Mouse (Mus musculus) kidney, postnatal 36 days (tissue): ENCODE data around the gene Banp.
A peak's percentile ranks its signal among the peaks of the same experiment; 100 is the strongest.

Experiments used
- DNase-seq, 2 experiments: peaks; one replicate each; pipeline ENCODE4 v3.0.0; 2021 to 2022; ENCODE audit warnings: mixed read lengths in 2 of 2

The Banp gene

GRCm38 (mm10) chr8:121949222-121949800 lies at the start of gene Banp:
Gene Banp, plus strand, starts transcription at chr8:121949750.
- DNase-seq: no peak

GRCm38 (mm10) chr8:121901498-121902236 lies 47.9 kb upstream of the Banp start:
- DNase-seq: no peak

- no peak for DNase-seq
These were observed 45.6 kb upstream of the Banp start for GRCm38 (mm10) chr8:121903977-121904376.

DNA sequence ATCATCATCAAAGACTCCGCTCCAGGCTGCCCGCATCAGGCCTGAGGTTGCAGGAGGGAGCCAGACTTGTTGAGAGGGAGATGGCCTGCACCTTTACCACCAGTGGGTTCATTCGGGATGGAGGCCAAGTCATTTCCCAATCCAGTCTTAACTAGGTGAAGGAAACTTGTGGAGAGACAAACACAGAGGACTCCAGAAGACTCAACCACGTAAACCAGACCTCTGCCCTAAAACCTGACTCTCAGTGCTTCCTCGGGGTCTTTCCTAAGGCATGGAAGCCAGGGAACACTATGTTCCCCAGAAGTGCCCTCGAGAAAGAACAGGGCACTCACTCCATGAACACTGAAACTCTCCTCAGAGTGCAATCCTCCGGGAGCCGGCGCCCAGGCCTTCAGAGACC lies 44.6 kb upstream of the Banp start:
- no peak for DNase-seq

GRCm38 (mm10) chr8:121905420-121905819 lies 44.1 kb upstream of the Banp start:
- no peak for DNase-seq

DNA sequence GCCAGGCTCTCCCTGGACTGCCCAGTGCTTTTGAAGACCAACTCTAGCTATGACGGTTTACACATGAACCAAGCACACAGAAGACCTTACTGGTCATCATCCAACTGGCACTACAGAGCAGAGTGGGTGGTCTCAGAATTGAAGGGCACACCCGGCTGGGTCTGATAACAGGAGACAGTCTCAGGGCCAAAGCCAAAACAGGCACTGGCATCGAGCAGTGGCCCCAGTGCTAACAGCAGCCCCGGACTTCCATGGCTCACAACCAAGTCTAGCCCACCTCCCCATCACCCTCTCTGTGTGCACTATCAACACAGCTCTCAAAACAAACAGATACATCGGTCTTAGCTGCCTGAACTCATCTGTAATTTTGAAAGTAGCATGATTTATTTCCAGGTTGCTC lies 43.7 kb upstream of the Banp start:
- DNase-seq: no peak

- peak in 1 of 2 experiments; percentile 21 for DNase-seq
These were observed 42.7 kb upstream of the Banp start for GRCm38 (mm10) chr8:121906542-121907512.

DNA sequence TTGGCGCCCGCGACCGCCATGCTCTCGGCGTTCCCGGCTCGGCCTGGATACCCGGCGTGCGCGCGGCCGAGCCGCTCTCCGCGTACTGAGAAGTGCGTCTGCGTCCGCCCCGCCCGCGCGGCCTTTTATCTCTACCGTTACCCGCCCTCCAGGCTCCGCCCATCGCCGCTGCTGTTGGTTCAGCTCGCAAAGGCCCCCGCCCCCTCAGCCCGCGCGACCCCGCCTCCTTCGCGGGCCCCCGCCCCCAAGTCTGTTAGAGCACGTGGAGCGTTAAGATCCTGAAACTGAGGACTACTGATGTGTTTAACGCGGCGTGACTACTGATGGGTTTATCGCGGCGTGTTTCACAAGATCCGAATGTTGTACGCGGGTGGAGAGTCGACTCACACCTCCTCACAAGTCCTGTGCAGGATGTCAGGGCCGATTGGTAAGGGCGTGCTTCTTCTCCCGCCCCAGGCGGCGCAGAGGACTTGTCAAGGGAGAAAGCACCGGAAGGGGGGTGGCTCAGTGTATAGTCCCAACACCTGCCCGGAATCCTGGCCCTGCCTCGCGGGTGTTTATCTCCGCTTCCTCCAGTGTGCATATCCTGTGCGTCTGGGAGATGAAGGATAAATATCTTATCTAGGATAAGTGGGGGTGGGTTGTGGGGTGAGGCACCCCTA lies 41.8 kb upstream of the Banp start, which contains the start of gene Slc7a5:
TSS of gene Slc7a5 (minus strand) at position 108 of the 662 bp plus-strand sequence.
- peak; percentile 97 to 99 for DNase-seq

DNA sequence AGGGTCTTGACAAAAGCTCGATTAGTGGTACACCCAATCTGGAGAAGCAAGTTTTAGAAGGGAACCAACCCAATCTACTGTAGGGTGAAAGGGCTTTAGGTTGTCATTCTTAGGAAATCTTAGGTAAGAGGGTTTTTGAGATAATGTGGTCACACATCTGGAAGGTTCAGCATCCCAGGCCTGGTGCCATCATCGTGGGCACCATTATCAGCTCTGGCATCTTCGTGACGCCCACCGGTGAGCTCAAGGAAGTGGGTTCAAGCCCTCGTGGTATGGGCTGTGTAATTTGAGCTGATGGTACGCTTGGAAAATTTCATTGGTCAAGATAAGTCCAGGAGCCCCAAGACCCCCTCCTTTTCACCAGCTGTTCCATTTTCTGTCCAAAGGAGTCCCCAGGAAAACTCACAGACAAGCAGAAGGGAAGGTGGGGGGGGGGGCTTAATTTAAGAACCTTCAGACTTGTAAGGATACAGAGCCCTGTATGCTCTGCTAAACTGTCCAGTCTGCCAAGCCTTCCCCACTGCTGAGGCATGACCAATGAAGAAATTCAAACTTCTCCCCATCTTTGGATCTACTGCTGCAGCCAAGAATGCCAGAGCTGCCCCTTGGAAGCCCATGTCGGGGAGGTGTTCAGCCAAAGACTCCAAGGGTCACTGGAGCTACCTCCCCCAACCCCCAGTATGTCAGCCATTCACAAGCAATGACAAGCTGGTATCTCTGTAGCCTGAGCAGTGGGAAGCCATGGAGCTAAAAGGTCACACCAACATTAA lies 41.0 kb upstream of the Banp start:
- DNase-seq: no peak

DNA sequence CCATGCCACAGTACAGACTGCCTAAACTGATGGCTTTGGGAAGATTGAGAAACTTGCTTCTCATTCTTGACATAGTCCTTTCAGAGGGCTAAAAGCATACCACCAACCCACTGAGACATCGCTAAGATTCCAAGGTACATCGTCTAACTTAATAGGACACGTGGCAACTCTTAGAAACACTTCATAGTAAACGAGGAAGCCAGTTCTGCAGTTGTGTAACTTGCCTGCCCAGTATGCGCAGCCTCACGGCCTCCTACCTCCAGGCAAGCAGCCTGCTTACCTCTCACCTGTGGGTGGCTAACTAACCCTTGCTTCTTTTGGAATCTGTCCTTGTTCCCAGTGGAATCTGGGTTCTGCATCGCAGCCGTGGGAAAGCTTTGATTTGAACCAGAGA lies 40.4 kb upstream of the Banp start:
- DNase-seq: no peak

- peak; percentile 73 to 87 for DNase-seq
These were observed 39.9 kb upstream of the Banp start for GRCm38 (mm10) chr8:121909663-121910062.

GRCm38 (mm10) chr8:121911400-121911799 lies 38.1 kb upstream of the Banp start:
- DNase-seq: no peak

DNA sequence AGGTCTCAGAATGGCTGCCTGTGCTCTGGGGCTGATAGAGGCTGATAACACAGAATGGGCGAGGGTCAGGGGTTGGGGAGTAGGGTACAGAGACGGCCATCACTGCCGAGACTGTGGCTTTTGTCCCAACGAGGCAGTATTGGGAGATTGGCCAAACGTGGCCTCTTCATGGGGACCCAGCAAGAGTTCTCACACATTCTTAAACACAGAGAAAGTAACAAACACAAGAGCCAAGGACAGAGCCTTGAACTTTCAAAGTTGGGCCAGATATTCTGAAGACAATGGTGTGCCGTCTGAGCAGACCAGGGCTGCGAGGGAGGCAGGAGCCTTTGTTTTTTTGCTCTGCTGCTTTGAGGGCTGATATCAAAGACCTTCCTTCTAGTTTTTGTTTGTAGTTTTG lies 37.6 kb upstream of the Banp start:
- no peak for DNase-seq

DNA sequence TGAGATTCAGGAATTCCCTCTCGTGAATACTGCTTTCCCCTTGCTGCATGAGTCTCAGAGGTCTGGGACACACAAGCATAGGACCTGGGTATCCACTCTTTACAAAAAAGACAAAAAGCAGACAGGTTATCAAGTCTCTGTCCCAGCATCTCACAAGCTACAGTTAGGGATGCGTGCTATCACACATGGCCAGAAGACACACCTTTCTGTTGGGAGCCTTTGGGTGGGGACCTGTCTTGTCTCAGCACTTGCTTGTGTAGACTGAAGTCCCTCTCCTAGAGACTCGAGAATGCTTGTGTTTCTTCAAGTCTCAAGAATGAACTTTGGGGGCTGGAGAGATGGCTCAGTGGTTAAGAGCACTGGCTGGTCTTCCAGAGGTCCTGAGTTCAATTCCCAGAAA lies 36.7 kb upstream of the Banp start:
- DNase-seq: no peak

- no peak for DNase-seq
These were observed 36.2 kb upstream of the Banp start for GRCm38 (mm10) chr8:121913378-121913777.

- no peak for DNase-seq
These were observed 30.4 kb upstream of the Banp start for GRCm38 (mm10) chr8:121919158-121919557.

- no peak for DNase-seq
These were observed 29.8 kb upstream of the Banp start for GRCm38 (mm10) chr8:121919731-121920130.

DNA sequence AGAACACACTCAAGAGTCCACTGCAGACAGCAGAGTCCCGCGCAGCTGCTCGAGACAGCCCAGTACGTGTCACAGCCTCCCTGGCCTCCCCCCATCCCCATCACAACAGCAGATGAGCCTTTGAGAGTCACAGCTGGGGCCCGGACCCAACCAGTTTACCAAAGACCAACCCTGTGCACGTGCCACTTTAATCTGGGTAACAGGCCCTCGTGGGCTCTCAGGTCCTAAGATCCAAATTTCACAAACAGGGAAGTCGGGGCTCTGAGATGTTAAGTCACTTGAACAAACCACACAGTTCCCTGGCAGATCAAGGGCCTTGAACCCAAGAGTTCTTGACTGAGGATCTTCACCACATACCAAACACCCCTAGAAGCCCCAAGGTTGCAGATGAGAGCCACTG lies 28.0 kb upstream of the Banp start:
- DNase-seq: no peak

- DNase-seq: peak in 1 of 2 experiments; percentile 53
These were observed 27.4 kb upstream of the Banp start for GRCm38 (mm10) chr8:121922101-121922500.

DNA sequence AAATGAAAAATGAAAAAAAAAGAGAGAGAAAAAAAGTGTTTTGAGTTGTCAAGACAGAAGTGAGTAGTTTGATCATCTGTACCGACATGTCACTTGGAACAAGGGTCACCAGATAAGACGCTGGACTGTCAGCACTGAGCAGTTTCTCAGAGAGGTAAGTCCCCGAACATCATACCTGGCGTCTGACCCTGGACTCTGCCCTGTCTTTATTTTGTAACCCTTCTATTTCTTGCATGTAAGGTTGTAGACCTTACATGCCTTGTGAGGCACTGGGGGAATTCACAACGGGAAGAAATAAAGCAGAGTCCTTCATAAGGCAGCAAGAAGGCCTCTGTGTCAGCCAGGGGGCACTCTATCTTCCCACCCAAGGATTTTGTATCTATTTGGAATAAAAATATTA lies 24.9 kb upstream of the Banp start:
- no peak for DNase-seq

DNA sequence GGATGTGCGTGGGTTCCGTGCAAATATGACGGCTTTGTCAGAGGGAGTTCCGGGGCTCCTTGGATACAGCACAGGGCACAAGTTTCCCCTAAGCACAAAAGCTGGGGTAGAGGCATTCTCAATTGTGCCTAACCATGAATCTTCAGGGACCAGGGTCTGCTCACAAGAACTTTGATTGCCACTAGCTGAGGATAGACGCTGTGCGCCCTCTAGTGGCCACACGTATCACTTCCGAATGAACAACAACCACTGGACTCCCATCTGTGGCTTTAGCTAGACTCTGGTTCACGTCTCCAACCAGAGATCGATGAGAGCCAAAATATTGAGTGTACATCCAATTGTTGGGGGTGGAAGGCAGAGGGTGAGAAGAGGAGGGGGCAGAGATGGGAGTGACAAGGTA lies 23.9 kb upstream of the Banp start:
- DNase-seq: peak; percentile 71 to 90

DNA sequence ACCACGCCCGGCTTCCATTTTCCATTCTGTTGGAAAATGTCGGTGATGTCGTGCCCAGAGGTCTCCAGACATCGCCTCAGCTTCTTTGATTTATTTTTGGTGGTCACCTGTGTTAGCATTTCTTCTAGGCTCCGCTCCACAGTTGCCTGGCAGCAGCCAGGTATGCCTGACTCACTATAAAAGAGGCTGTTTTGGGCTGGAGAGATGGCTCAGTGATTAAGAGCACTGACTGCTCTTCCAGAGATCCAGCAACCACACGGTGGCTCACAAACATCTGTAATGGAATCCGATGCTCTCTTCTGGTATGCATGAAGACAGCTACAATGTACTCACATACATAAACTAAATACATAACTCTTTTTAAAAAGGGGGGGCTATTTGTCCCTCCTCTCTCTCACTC lies 23.3 kb upstream of the Banp start:
- DNase-seq: no peak
